Mouse (Mus musculus): Measurements from ENCODE around the gene Opalin. TPM values are rescaled to one million over a fixed set of nuclear protein-coding genes. Genes with fewer than 3 reads are reported as not detected.

Gene Opalin
- total and polyA plus RNA-seq, 2 experiments from 2014 or later: not detected

GRCm38 (mm10) chr19:41031869-41032268 is 45.0 kb downstream of the Opalin start:
- H3K4me3 ChIP-seq (ENCODE audit: low read depth, low read length): no peak overlapping the region
- ATAC-seq (ENCODE audit: insufficient read depth, low read depth) (no peak), DNase-seq (ENCODE audit: low spot score) (no peak)
- H3K9me3 ChIP-seq (replicated peaks; ENCODE audit: control insufficient read depth, low read length): no peaks in the 10 kb centered on the region
- no peaks in the 10 kb centered on the region for H3K4me1 ChIP-seq (ENCODE audit: control insufficient read depth, insufficient read depth)
- H3K9ac ChIP-seq (replicated peaks; ENCODE audit: low read depth, low read length): no peak overlapping the region
- H3K4me2 ChIP-seq (ENCODE audit: low read depth, low read length): no peak overlapping the region
- TF ChIP-seq EP300 (IDR thresholded peaks at IDR 0.05; ENCODE audit: low read depth) (no peak), CTCF (IDR thresholded peaks at IDR 0.05; ENCODE audit: low read depth) (no peak)
- 67% methylated on average over 6 of the region's 6 CpGs for whole genome bisulfite sequencing
- H3K27ac ChIP-seq (ENCODE audit: low read depth): no peak overlapping the region
- H3K36me3 ChIP-seq (replicated peaks; ENCODE audit: control insufficient read depth, insufficient read depth, low read length): no peaks in the 10 kb centered on the region
- no peaks in the 10 kb centered on the region for H3K27me3 ChIP-seq (ENCODE audit: control insufficient read depth, insufficient read depth, low read length)

GRCm38 (mm10) chr19:41031009-41031408 is 45.9 kb downstream of the Opalin start:
- no peaks in the 10 kb centered on the region for H3K36me3 ChIP-seq (replicated peaks; ENCODE audit: control insufficient read depth, insufficient read depth, low read length)

GRCm38 (mm10) chr19:41030161-41030560 is 46.8 kb downstream of the Opalin start:
- no peak for TF ChIP-seq CTCF (IDR thresholded peaks at IDR 0.05; ENCODE audit: low read depth)
- no peak for TF ChIP-seq EP300 (IDR thresholded peaks at IDR 0.05; ENCODE audit: low read depth)
- Histone ChIP-seq H3K36me3 (replicated peaks; ENCODE audit: control insufficient read depth, insufficient read depth, low read length) (no peaks in the 10 kb centered on the region), H3K4me2 (ENCODE audit: low read depth, low read length) (no peak overlapping the region), H3K27me3 (ENCODE audit: control insufficient read depth, insufficient read depth, low read length) (no peaks in the 10 kb centered on the region), H3K4me3 (ENCODE audit: low read depth, low read length) (peak overlapping the region; percentile 7; the same call in 1 of the 2 replicates), H3K27ac (ENCODE audit: low read depth) (no peak overlapping the region), H3K9me3 (replicated peaks; ENCODE audit: control insufficient read depth, low read length) (no peaks in the 10 kb centered on the region), H3K9ac (replicated peaks; ENCODE audit: low read depth, low read length) (no peak overlapping the region), H3K4me1 (ENCODE audit: control insufficient read depth, insufficient read depth) (no peaks in the 10 kb centered on the region)
- ATAC-seq (ENCODE audit: insufficient read depth, low read depth): no peak
- whole genome bisulfite sequencing: 68% methylated on average over 6 of the region's 6 CpGs
- DNase-seq (ENCODE audit: low spot score): no peak

More at GRCm38 (mm10) chr19:41031009-41031408, 45.9 kb downstream of the Opalin start:
- Histone ChIP-seq H3K27ac (ENCODE audit: low read depth) (no peak overlapping the region), H3K4me2 (ENCODE audit: low read depth, low read length) (peak overlapping the region; percentile 15; the same call in 1 of the 2 replicates), H3K9ac (replicated peaks; ENCODE audit: low read depth, low read length) (no peak overlapping the region), H3K9me3 (replicated peaks; ENCODE audit: control insufficient read depth, low read length) (no peaks in the 10 kb centered on the region), H3K27me3 (ENCODE audit: control insufficient read depth, insufficient read depth, low read length) (no peaks in the 10 kb centered on the region), H3K4me1 (ENCODE audit: control insufficient read depth, insufficient read depth) (no peaks in the 10 kb centered on the region), H3K4me3 (ENCODE audit: low read depth, low read length) (peak overlapping the region; percentile 7; the same call in 1 of the 2 replicates)
- DNase-seq (ENCODE audit: low spot score) (peak; percentile 5), ATAC-seq (ENCODE audit: insufficient read depth, low read depth) (peak; percentile 53; the same call in 1 of the 2 replicates)
- TF ChIP-seq CTCF (IDR thresholded peaks at IDR 0.05; ENCODE audit: low read depth) (no peak), EP300 (IDR thresholded peaks at IDR 0.05; ENCODE audit: low read depth) (no peak)
- 53% methylated on average over 11 of the region's 11 CpGs for WGBS

GRCm38 (mm10) chr19:41029219-41029618 is 47.7 kb downstream of the Opalin start, which contains the start of gene Dntt:
Gene Dntt (plus strand): TSS chr19:41029275.
- Histone ChIP-seq H3K9me3 (replicated peaks; ENCODE audit: control insufficient read depth, low read length) (no peaks in the 10 kb centered on the region), H3K4me3 (ENCODE audit: low read depth, low read length) (peak within 1 kb of the TSS; percentile 2; the same call in 1 of the 2 replicates), H3K27me3 (ENCODE audit: control insufficient read depth, insufficient read depth, low read length) (no peaks in the 10 kb centered on the region), H3K4me1 (ENCODE audit: control insufficient read depth, insufficient read depth) (no peaks in the 10 kb centered on the region), H3K27ac (ENCODE audit: low read depth) (no peak within 1 kb of the TSS), H3K36me3 (replicated peaks; ENCODE audit: control insufficient read depth, insufficient read depth, low read length) (no peaks in the 10 kb centered on the region), H3K4me2 (ENCODE audit: low read depth, low read length) (no peak within 1 kb of the TSS; the same call in 1 of the 2 replicates), H3K9ac (replicated peaks; ENCODE audit: low read depth, low read length) (no peak within 1 kb of the TSS)
- no peak for ATAC-seq (ENCODE audit: insufficient read depth, low read depth)
- TF ChIP-seq EP300 (IDR thresholded peaks at IDR 0.05; ENCODE audit: low read depth) (no peak), CTCF (IDR thresholded peaks at IDR 0.05; ENCODE audit: low read depth) (no peak)
- WGBS: 78% methylated on average over 6 of the region's 6 CpGs
- DNase-seq (ENCODE audit: low spot score): no peak

- Histone ChIP-seq H3K4me1 (ENCODE audit: control insufficient read depth, insufficient read depth) (no peaks in the 10 kb centered on the region), H3K27ac (ENCODE audit: low read depth) (no peak overlapping the region), H3K4me3 (ENCODE audit: low read depth, low read length) (no peak overlapping the region), H3K27me3 (ENCODE audit: control insufficient read depth, insufficient read depth, low read length) (no peaks in the 10 kb centered on the region), H3K9me3 (replicated peaks; ENCODE audit: control insufficient read depth, low read length) (no peaks in the 10 kb centered on the region), H3K9ac (replicated peaks; ENCODE audit: low read depth, low read length) (no peak overlapping the region), H3K4me2 (ENCODE audit: low read depth, low read length) (no peak overlapping the region), H3K36me3 (replicated peaks; ENCODE audit: control insufficient read depth, insufficient read depth, low read length) (no peaks in the 10 kb centered on the region)
- TF ChIP-seq CTCF (IDR thresholded peaks at IDR 0.05; ENCODE audit: low read depth): no peak
- no peak for TF ChIP-seq EP300 (IDR thresholded peaks at IDR 0.05; ENCODE audit: low read depth)
- 83% methylated on average over 9 of the region's 9 CpGs for WGBS
- ATAC-seq (ENCODE audit: insufficient read depth, low read depth) (no peak), DNase-seq (ENCODE audit: low spot score) (no peak)
Observed at GRCm38 (mm10) chr19:41027601-41028000, 49.3 kb downstream of the Opalin start.

GRCm38 (mm10) chr19:41027024-41027423 is 49.9 kb downstream of the Opalin start:
- no peak overlapping the region for H3K4me2 ChIP-seq (ENCODE audit: low read depth, low read length)
- TF ChIP-seq CTCF (IDR thresholded peaks at IDR 0.05; ENCODE audit: low read depth) (no peak), EP300 (IDR thresholded peaks at IDR 0.05; ENCODE audit: low read depth) (no peak)
- WGBS: 74% methylated on average over 5 of the region's 5 CpGs
- H3K27ac ChIP-seq (ENCODE audit: low read depth): no peak overlapping the region; the same call in 1 of the 2 replicates
- H3K36me3 ChIP-seq (replicated peaks; ENCODE audit: control insufficient read depth, insufficient read depth, low read length): no peaks in the 10 kb centered on the region
- no peak overlapping the region for H3K4me3 ChIP-seq (ENCODE audit: low read depth, low read length)
- H3K9ac ChIP-seq (replicated peaks; ENCODE audit: low read depth, low read length): no peak overlapping the region
- no peak for ATAC-seq (ENCODE audit: insufficient read depth, low read depth)
- no peaks in the 10 kb centered on the region for H3K9me3 ChIP-seq (replicated peaks; ENCODE audit: control insufficient read depth, low read length)
- no peak for DNase-seq (ENCODE audit: low spot score)
- H3K27me3 ChIP-seq (ENCODE audit: control insufficient read depth, insufficient read depth, low read length): no peaks in the 10 kb centered on the region
- H3K4me1 ChIP-seq (ENCODE audit: control insufficient read depth, insufficient read depth): no peaks in the 10 kb centered on the region
